Mouse (Mus musculus) midbrain, embryonic 11.5 days (tissue): ENCODE measurements around the gene Prkd2. TPM values are rescaled to one million over a fixed set of nuclear protein-coding genes. Genes with fewer than 3 reads are reported as not detected.

ENCODE experiments used
- ATAC-seq: fragments of 200-750 bp; cut with Nextera tagmentation; 2 replicates; pipeline ENCODE4 v1.8.0; 2017; ENCODE audit warnings: moderate TSS enrichment, moderate library complexity; ENCODE audit not compliant: low FRiP score
- DNase-seq: peaks from one replicate; pipeline ENCODE4 v3.0.0; 2015; ENCODE audit warnings: low spot score; ENCODE audit errors: missing footprints
- H3K27ac ChIP-seq: fragments of 300-500 bp; sonication (generic); 2 replicates; pipeline ENCODE4 v1.5.1; 2014; ENCODE audit warnings: low read depth, low read length
- H3K27me3 ChIP-seq: fragments of 300-500 bp; sonication (generic); 2 replicates; pipeline ENCODE4 v1.6.1; 2014; ENCODE audit warnings: mild to moderate bottlenecking, low read length, moderate library complexity, mixed read lengths; ENCODE audit not compliant: control insufficient read depth, insufficient read depth
- H3K36me3 ChIP-seq: fragments of 300-500 bp; sonication (generic); 2 replicates; pipeline ENCODE4 v1.6.1; 2014; ENCODE audit warnings: mild to moderate bottlenecking, low read length, moderate library complexity, mixed read lengths; ENCODE audit not compliant: control insufficient read depth, insufficient read depth
- H3K4me1 ChIP-seq: fragments of 300-500 bp; sonication (generic); 2 replicates; pipeline ENCODE4 v1.6.1; 2014; ENCODE audit warnings: low read length; ENCODE audit not compliant: control insufficient read depth, insufficient read depth
- H3K4me2 ChIP-seq: fragments of 300-500 bp; sonication (generic); 2 replicates; pipeline ENCODE4 v1.6.1; 2014; ENCODE audit warnings: mild to moderate bottlenecking, moderate library complexity
- H3K4me3 ChIP-seq: fragments of 300-500 bp; sonication (generic); 2 replicates; pipeline ENCODE4 v1.5.1; 2014; ENCODE audit warnings: low read depth, low read length
- H3K9ac ChIP-seq: fragments of 300-500 bp; sonication (generic); 2 replicates; pipeline ENCODE4 v1.6.1; 2014; ENCODE audit warnings: low read length
- H3K9me3 ChIP-seq: fragments of 300-500 bp; sonication (generic); 2 replicates; pipeline ENCODE4 v1.6.1; 2016; ENCODE audit warnings: low read length; ENCODE audit not compliant: control insufficient read depth
- WGBS: fragments of 180-500 bp; shearing (Covaris S2); extraction: QIAGEN DNeasy Blood & Tissue Kit; methylation state at CpG from one replicate; pipeline ENCODE4 v1.1.7; 2014; 5-methylcytosine and 5-hydroxymethylcytosine counted together
- polyA plus RNA-seq: library from polyadenylated mRNA; unstranded; fragments of >200 nt; fragmentation: Nextera tagmentation; extraction: Ambion mirVana; gene quantifications from 2 replicates; pipeline ENCODE4 v1.2.1, GENCODE M21; 2014

Gene Prkd2
- polyA plus RNA-seq, 1 experiment from 2014 or later, result 10.3 TPM

- DNase-seq (no peak), ATAC-seq (no peak)
- Histone ChIP-seq H3K4me3 (no peak overlapping the region), H3K27me3 (no peaks in the 10 kb centered on the region), H3K4me2 (no peak overlapping the region), H3K36me3 (0 out of 2 replicates have a peak, but pooled peaks cover 2% of the 10 kb centered on the region), H3K27ac (no peak overlapping the region), H3K9ac (no peak overlapping the region), H3K4me1 (peaks cover 40% of the 10 kb centered on the region), H3K9me3 (no peaks in the 10 kb centered on the region)
- WGBS, result 69% methylated on average over 5 of the region's 5 CpGs
Measured at GRCm38 (mm10) chr7:16820271-16820763, 22.4 kb upstream of the Prkd2 start.

DNA sequence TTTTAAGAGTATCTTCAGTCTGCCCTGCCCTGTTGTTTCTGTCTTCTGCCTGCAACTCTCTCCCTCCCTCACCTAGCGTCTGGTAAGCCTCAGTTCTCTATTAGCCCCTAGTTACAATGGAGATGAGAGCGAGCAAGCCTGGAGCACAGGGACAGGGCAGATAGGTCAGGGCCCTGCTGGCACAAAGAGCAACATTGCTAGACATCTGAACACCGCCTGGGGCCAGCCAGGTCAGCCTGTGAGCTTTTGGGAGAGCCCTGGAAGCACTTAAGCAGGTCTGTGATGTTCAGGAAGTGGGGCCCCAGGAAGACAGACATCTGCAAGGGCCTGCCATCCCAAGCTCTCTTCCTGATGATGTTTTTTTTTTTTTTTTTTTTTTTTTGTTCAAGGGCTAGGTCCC, 21.6 kb upstream of the Prkd2 start:
- Histone ChIP-seq H3K27me3 (no peaks in the 10 kb centered on the region), H3K9me3 (no peaks in the 10 kb centered on the region), H3K4me3 (no peak overlapping the region), H3K27ac (no peak overlapping the region), H3K4me2 (no peak overlapping the region), H3K36me3 (peaks cover 4% of the 10 kb centered on the region; the same call in 1 of the 2 replicates), H3K4me1 (peaks cover 35% of the 10 kb centered on the region), H3K9ac (no peak overlapping the region)
- no peak for DNase-seq
- ATAC-seq, result no peak
- 25% methylated on average over 3 of the region's 3 CpGs for WGBS

DNA sequence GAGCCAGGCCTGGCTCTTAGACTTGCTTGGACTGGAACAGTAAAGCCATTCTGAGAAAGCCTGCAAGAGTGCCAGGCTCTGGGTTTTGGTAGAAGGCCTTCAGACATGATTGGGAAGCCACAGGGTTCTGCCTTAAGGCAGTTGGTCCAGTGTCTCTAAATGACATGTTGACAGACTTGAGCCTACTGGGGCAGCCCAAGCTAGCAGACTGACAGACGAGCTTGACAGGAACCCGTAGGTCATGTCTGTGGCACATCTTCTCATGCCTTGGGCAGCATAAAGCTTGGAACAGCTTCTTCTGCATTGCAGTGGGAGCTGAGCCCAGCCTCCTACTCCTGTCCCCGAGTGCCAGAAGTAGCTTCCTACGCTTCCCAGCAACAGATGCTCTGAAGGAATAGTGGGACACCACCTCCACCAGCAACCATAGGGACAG, 21.0 kb upstream of the Prkd2 start:
- H3K36me3 ChIP-seq, result peaks cover 6% of the 10 kb centered on the region; the same call in 1 of the 2 replicates
- H3K4me2 ChIP-seq, result no peak overlapping the region
- H3K27ac ChIP-seq, result no peak overlapping the region
- peaks cover 35% of the 10 kb centered on the region for H3K4me1 ChIP-seq
- H3K4me3 ChIP-seq, result no peak overlapping the region
- H3K9me3 ChIP-seq, result no peaks in the 10 kb centered on the region
- no peaks in the 10 kb centered on the region for H3K27me3 ChIP-seq
- DNase-seq, result no peak
- H3K9ac ChIP-seq, result no peak overlapping the region
- WGBS, result 81% methylated on average over 4 of the region's 4 CpGs
- ATAC-seq, result no peak

DNA sequence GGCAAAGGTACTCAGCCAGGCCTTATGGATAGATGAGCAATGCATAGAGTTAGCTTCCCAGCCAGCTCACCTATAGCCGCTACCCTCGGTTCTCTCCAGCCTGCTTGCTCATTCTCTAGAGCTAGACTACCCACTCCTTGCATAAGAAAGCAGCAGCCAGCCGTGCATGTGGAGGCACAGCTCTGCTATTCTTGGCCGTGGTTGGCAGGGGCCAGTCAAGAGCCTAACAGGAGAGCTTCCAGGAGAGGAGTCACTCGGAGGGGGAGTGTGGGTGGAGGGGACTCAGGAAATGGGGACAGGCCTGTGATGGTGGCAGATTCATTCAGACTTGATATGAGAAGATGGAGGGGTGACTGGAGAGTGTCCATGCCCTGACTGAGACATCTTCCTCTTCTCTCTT, 19.0 kb upstream of the Prkd2 start:
- Histone ChIP-seq H3K9me3 (no peaks in the 10 kb centered on the region), H3K36me3 (peaks cover 17% of the 10 kb centered on the region), H3K27ac (no peak overlapping the region), H3K4me3 (no peak overlapping the region), H3K27me3 (no peaks in the 10 kb centered on the region), H3K4me1 (peaks cover 21% of the 10 kb centered on the region), H3K4me2 (no peak overlapping the region), H3K9ac (no peak overlapping the region)
- ATAC-seq (no peak), DNase-seq (no peak)
- 81% methylated on average over 5 of the region's 5 CpGs for WGBS

DNA sequence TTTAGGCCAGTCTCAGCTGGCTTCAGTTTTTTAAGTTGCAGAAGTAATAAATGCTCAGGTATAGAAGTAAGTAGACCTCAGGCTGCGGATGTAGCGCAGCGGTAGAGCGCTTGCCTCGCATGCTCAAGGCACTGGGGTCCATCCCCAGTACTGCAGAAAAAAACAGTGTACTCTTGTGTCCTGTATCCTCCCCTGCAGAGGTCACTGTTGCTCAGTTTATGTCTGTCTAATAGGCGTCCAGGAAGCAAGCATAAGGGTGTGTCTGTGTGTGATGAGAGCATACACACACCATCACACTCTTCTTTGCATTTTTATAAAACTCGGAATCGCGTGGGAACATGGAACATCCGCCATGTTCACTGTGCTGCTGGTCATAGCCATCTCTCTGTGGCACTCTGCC, 16.9 kb upstream of the Prkd2 start:
- Histone ChIP-seq H3K4me1 (peaks cover 6% of the 10 kb centered on the region; the same call in 1 of the 2 replicates), H3K27ac (no peak overlapping the region), H3K27me3 (no peaks in the 10 kb centered on the region), H3K9ac (no peak overlapping the region), H3K4me2 (no peak overlapping the region), H3K9me3 (no peaks in the 10 kb centered on the region), H3K36me3 (peaks cover 36% of the 10 kb centered on the region), H3K4me3 (no peak overlapping the region)
- DNase-seq (no peak), ATAC-seq (peak; percentile 55; the same call in 1 of the 2 replicates)
- 87% methylated on average over 10 of the region's 10 CpGs for WGBS

DNA sequence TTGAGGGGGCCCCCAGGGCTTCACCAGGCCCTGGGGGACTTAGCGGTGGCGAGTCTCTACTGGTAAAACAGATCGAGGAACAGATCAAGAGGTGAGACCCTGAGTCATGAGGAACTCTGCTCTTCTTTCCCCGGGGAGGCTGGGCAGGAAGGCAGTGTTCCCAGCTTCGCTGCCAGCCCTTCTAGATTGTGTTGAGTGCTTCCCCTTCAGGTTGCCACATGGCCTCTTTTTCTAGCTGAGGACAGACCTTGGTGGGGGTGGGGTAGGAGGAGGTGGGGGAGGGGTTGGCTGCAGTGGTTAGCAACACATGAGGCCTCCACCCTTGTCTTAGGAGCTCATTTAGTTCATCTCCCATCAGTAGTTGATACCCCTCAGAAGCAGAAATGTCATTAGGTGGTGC, 16.1 kb upstream of the Prkd2 start:
- Histone ChIP-seq H3K27me3 (no peaks in the 10 kb centered on the region), H3K36me3 (peaks cover 43% of the 10 kb centered on the region), H3K4me1 (peaks cover under 1% of the 10 kb centered on the region; the same call in 1 of the 2 replicates), H3K27ac (no peak overlapping the region), H3K9ac (no peak overlapping the region), H3K4me2 (no peak overlapping the region), H3K9me3 (no peaks in the 10 kb centered on the region), H3K4me3 (no peak overlapping the region)
- no peak for ATAC-seq
- 87% methylated on average over 5 of the region's 5 CpGs for WGBS
- no peak for DNase-seq

DNA sequence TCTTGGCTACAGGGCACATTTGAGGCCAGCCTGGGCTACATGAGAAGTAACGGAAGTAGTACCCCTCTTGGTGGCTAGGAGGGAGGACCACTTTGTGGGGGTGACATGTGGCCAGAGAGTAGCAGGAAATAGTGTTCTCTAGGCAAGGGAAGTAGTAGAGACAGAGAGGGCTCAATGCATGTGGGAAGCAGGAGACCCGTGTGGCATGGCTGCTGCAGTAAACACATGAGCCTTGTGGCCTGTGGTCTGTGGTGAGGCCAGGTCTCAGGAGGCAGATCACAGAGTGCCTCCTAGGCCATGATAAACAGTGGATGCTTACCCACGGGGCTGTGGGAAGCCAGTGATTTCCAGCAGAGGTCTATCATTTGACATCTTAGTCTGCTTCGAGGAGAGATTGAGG, 15.4 kb upstream of the Prkd2 start:
- H3K4me1 ChIP-seq, result no peaks in the 10 kb centered on the region
- no peak overlapping the region for H3K9ac ChIP-seq
- H3K9me3 ChIP-seq, result no peaks in the 10 kb centered on the region
- ATAC-seq (no peak), DNase-seq (no peak)
- no peak overlapping the region for H3K4me2 ChIP-seq
- H3K4me3 ChIP-seq, result no peak overlapping the region
- WGBS, result 84% methylated on average over 4 of the region's 4 CpGs
- no peaks in the 10 kb centered on the region for H3K27me3 ChIP-seq
- H3K27ac ChIP-seq, result no peak overlapping the region
- H3K36me3 ChIP-seq, result peaks cover 43% of the 10 kb centered on the region

DNA sequence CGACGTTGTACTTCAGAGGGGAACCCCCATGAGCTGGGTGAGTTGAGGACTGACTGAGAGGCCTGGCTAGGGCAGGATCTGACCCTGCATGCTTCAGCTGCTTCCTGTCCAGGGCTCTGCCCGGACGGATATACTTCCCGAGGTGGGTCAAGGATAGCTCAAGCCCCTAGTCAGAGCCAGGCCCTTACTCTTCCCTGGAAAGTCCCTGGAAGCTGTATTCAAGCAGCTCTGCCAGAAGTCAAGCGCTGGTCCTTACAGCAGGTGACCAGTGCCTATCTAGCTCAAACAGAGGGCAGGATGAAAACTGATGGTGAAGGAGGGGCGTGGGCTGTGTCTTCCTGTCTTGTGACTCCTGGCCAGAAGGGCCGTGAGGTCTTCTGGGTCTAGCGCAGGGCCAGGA, 12.3 kb upstream of the Prkd2 start:
- Histone ChIP-seq H3K36me3 (peaks cover 56% of the 10 kb centered on the region), H3K9ac (no peak overlapping the region), H3K9me3 (no peaks in the 10 kb centered on the region), H3K4me1 (no peaks in the 10 kb centered on the region), H3K4me3 (no peak overlapping the region), H3K27me3 (no peaks in the 10 kb centered on the region), H3K4me2 (no peak overlapping the region), H3K27ac (no peak overlapping the region)
- DNase-seq (no peak), ATAC-seq (no peak)
- 83% methylated on average over 9 of the region's 9 CpGs for WGBS

DNA sequence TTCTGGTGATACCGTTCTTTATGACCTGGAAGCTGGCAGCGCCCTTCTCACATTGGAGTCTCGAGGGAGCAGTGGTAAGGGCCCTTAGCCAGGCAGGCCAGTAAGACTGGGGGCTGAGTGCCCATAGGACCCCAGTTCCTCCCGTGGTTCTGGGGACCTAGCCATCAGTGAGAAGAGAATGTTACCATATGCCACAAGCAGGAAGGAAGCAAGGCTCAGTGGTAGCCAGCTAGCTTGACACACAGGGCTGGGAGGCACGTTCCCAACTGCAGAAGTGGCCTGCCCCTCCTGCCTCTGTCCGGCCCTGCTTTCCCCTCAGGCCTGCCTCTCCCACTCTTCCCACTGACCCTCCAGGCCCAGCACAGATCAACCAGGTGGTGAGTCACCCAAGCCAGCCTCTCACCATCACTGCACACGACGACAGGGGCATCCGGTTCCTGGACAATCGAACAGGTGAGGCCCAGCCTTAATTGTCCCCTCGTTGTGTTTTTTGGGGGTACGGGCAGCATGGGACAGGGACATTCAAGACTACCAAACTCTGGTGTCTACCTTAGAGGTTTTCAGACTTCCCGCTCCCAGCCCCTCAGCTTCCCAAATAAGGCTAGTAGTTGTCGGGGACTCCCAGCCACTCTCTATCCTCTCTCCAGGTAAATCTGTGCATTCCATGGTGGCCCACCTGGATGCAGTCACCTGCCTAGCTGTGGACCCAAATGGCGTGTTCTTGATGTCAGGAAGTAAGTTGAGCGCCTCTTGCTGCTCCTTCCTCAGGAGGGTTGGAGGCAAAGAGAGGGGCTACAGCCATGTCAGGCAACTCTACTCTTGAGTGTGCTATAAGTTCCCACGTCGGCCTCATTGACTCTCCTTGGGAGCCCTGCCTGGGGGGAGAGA, 4.5 kb upstream of the Prkd2 start:
- Histone ChIP-seq H3K4me2 (no peak overlapping the region), H3K9ac (no peak overlapping the region), H3K27ac (no peak overlapping the region), H3K4me3 (no peak overlapping the region), H3K9me3 (no peaks in the 10 kb centered on the region), H3K4me1 (no peaks in the 10 kb centered on the region), H3K27me3 (no peaks in the 10 kb centered on the region), H3K36me3 (peaks cover 28% of the 10 kb centered on the region)
- ATAC-seq (no peak), DNase-seq (no peak)
- 96% methylated on average over 18 of the region's 18 CpGs for WGBS
